Mouse (Mus musculus) midbrain, postnatal 0 days (tissue): Measurements from ENCODE around the gene Ubash3b. TPM values are rescaled to one million over a fixed set of nuclear protein-coding genes. Genes with fewer than 3 reads are reported as not detected.

Experiments
- ATAC-seq: fragments of 200-750 bp; cut with Nextera tagmentation; 2 replicates; pipeline ENCODE4 v1.8.0; 2017; ENCODE audit warnings: moderate number of reproducible peaks, mild to moderate bottlenecking, moderate TSS enrichment, moderate library complexity; ENCODE audit not compliant: low FRiP score
- DNase-seq: peaks from one replicate; pipeline ENCODE4 v3.0.0-alpha.2; 2015; ENCODE audit warnings: low spot score
- H3K27ac ChIP-seq: fragments of 300-500 bp; sonication (generic); 2 replicates; pipeline ENCODE4 v1.5.1; 2014; ENCODE audit warnings: low read depth, mild to moderate bottlenecking, low read length, mixed read lengths
- H3K27me3 ChIP-seq: fragments of 300-500 bp; sonication (generic); 2 replicates; pipeline ENCODE4 v1.6.1; 2014; ENCODE audit warnings: low read length, control low read depth, mixed read lengths; ENCODE audit not compliant: insufficient read depth
- H3K36me3 ChIP-seq: fragments of 300-500 bp; sonication (generic); 2 replicates; pipeline ENCODE4 v1.6.1; 2014; ENCODE audit warnings: low read length, control low read depth, mixed read lengths; ENCODE audit not compliant: insufficient read depth
- H3K4me1 ChIP-seq: fragments of 300-500 bp; sonication (generic); 2 replicates; pipeline ENCODE4 v1.6.1; 2014; ENCODE audit warnings: mild to moderate bottlenecking, control low read depth, antibody characterized with exemption, low read length, mixed read lengths; ENCODE audit not compliant: insufficient read depth
- H3K4me2 ChIP-seq: fragments of 300-500 bp; sonication (generic); 2 replicates; pipeline ENCODE4 v1.6.1; 2014; ENCODE audit warnings: low read depth, mild to moderate bottlenecking, low read length, mixed read lengths; ENCODE audit not compliant: poor library complexity, severe bottlenecking
- H3K4me3 ChIP-seq: fragments of 300-500 bp; sonication (generic); 2 replicates; pipeline ENCODE4 v1.5.1; 2014; ENCODE audit warnings: low read depth, mild to moderate bottlenecking, low read length, moderate library complexity
- H3K9ac ChIP-seq: fragments of 300-500 bp; sonication (generic); replicated peaks from 2 replicates; pipeline ENCODE4 v1.6.1; 2014; ENCODE audit warnings: mild to moderate bottlenecking, low read length, moderate library complexity, mixed read lengths; ENCODE audit not compliant: poor library complexity, severe bottlenecking
- H3K9me3 ChIP-seq: fragments of 300-500 bp; sonication (generic); 2 replicates; pipeline ENCODE4 v1.6.1; 2016; ENCODE audit warnings: low read length, control low read depth
- CTCF ChIP-seq: IDR thresholded peaks from 2 replicates; pipeline ENCODE4 v1.5.1; 2016; ENCODE audit warnings: antibody characterized with exemption, mild to moderate bottlenecking
- WGBS: fragments of 180-500 bp; shearing (Covaris S2); extraction: QIAGEN DNeasy Blood & Tissue Kit; methylation state at CpG from one replicate; pipeline ENCODE4 v1.1.7; 2014; 5-methylcytosine and 5-hydroxymethylcytosine counted together
- polyA plus RNA-seq: library from polyadenylated mRNA; unstranded; fragments of >200 nt; fragmentation: Nextera tagmentation; extraction: Ambion mirVana; gene quantifications from 2 replicates; pipeline ENCODE4 v1.2.1, GENCODE M21; 2015
- total RNA-seq: library from RNA; depleted of rRNA; stranded (reverse); fragments of >200 nt; gene quantifications from 2 replicates; pipeline ENCODE4 v1.2.3, GENCODE M21; 2014; rRNA removed

Ubash3b gene
- total and polyA plus RNA-seq, 2 experiments from 2014 or later = 23.1 to 32.3 TPM

DNA sequence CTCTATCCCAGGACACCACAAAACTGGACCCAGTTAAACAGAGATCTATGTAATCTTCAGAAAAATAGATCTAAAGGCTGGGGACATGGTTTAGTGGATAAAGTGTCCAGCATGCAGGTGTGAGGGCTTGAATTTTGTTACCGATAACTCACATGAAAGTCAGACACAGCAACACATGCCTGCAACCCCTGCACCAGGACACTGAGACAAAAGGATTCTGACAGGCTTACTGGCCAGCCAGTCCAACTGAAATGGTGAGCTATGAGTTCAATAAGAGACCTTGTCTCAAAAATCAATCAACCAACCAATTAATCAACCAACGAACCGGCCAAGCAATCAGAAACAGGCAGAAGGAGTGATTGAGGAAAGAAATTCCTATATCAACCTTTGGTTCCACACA, 177.7 kb downstream of the Ubash3b start:
- no peaks in the 10 kb centered on the region for H3K27me3 ChIP-seq
- no peak overlapping the region for H3K27ac ChIP-seq
- no peak overlapping the region for H3K9ac ChIP-seq
- H3K4me3 ChIP-seq = no peak overlapping the region
- WGBS = 90% methylated on average over 3 of the region's 3 CpGs
- no peak overlapping the region for H3K4me2 ChIP-seq
- DNase-seq (no peak), ATAC-seq (no peak)
- TF ChIP-seq CTCF = no peak
- no peaks in the 10 kb centered on the region for H3K9me3 ChIP-seq
- no peaks in the 10 kb centered on the region for H3K4me1 ChIP-seq
- no peaks in the 10 kb centered on the region for H3K36me3 ChIP-seq

- no peaks in the 10 kb centered on the region for H3K4me1 ChIP-seq
- H3K27ac ChIP-seq = no peak overlapping the region
- WGBS = 26% methylated on average over 6 of the region's 6 CpGs
- no peaks in the 10 kb centered on the region for H3K36me3 ChIP-seq
- no peak overlapping the region for H3K4me3 ChIP-seq
- H3K4me2 ChIP-seq = no peak overlapping the region
- H3K9me3 ChIP-seq = no peaks in the 10 kb centered on the region
- H3K27me3 ChIP-seq = no peaks in the 10 kb centered on the region
- ATAC-seq (no peak), DNase-seq (peak; percentile 69)
- TF ChIP-seq CTCF = peak; percentile 87
- H3K9ac ChIP-seq = no peak overlapping the region
Measured at GRCm38 (mm10) chr9:40982480-40982879, 179.0 kb downstream of the Ubash3b start.

DNA sequence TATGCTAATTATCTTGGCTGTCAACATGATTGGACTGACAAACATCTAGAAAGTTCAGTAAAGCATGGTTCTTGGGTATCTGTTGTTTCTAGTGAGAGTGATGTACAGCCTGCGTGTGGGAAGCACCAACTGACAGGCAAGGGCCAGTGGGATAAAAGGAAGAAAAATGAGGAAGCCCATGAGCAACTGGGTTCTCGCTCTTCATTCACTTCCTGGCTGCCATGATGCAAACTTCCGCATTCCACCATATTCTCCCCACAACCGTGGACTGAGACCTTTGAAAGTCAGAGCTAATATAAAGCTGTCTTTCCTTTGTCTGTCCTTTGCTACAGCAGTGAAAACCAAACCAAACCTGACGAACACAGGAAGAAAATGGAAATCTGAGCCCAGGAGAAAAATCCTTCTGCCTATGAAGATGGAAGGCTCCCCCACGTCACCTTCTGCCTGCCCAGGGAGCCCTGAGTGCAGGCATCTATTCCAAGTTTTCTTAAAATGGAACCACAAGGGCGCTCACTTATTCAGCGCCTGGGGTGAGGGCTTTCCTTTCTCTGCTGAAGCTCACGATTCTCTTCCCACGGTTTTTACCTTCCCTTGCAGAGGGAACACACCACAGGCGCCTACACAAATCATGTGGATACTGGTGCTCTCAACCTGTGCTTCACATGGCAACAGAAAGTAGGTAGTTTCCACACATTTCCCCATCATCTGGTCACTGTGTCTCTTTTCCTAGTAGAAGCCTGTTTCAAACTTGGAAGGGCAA, 187.3 kb downstream of the Ubash3b start:
- Histone ChIP-seq H3K4me3 (no peak overlapping the region), H3K4me2 (no peak overlapping the region), H3K36me3 (no peaks in the 10 kb centered on the region), H3K27me3 (no peaks in the 10 kb centered on the region), H3K9ac (no peak overlapping the region), H3K4me1 (no peaks in the 10 kb centered on the region), H3K9me3 (no peaks in the 10 kb centered on the region), H3K27ac (no peak overlapping the region)
- WGBS = 74% methylated on average over 11 of the region's 11 CpGs
- ATAC-seq (no peak), DNase-seq (no peak)
- TF ChIP-seq CTCF = no peak

GRCm38 (mm10) chr9:40964418-40964714, 197.1 kb downstream of the Ubash3b start:
- 13% methylated on average over 7 of the region's 7 CpGs for WGBS
- Histone ChIP-seq H3K36me3 (no peaks in the 10 kb centered on the region), H3K27ac (peak overlapping the region; percentile 59), H3K9me3 (no peaks in the 10 kb centered on the region), H3K4me2 (peak overlapping the region; percentile 97), H3K27me3 (0 out of 2 replicates have a peak, but pooled peaks cover 2% of the 10 kb centered on the region), H3K4me1 (no peaks in the 10 kb centered on the region), H3K4me3 (peak overlapping the region; percentile 66), H3K9ac (peak overlapping the region; percentile 68)
- DNase-seq = no peak
- no peak for TF ChIP-seq CTCF
- ATAC-seq = no peak

DNA sequence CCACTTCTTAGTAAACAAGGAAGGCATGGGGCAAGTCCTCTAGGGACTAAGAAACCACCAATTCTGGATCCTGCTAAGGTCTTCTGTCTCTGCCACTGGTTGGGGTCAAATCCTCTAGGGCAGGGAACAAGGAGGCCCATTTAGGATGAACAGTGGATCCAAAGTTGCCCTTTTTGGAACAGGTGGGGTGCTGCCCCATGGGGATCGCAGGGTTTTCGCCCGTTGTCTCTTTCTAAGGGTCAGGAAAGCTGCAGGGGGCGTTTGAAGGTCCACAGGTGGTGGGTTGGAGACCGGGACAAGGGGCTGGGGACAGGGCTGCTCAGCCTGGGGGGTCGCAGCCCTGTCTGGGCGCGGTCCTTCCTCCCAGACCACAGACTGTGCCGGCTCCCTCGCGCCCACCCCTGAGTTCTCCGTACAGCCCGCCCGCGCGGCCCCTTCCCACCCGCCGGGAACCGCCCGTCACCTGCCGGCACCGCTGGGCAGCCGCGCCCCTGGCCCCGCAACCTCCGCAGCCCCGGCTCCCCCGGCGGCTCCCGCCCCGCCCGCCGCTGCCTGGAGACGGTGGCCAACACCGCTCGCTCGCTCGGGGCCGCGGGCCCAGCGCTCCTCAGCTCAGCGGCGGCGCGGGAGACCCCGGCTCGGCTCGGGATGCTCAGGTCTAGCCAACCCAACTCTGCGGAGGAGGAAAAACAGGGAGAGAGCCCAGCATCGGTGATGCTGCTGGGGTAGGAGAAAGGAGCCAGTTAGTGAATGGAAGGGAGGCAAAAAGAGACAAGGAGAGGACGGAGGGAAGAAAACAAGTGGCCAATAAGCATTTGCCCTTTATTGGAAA, 197.7 kb downstream of the Ubash3b start, which contains the start of gene Jhy:
Gene Jhy, minus strand, starts transcription at position 533 of the 832 bp plus-strand sequence.
- H3K4me2 ChIP-seq = peak within 1 kb of the TSS; percentile 97
- H3K27ac ChIP-seq = peak within 1 kb of the TSS; percentile 59
- peak within 1 kb of the TSS; percentile 68 for H3K9ac ChIP-seq
- H3K27me3 ChIP-seq = 0 out of 2 replicates have a peak, but pooled peaks cover 2% of the 10 kb centered on the region
- H3K36me3 ChIP-seq = no peaks in the 10 kb centered on the region
- no peaks in the 10 kb centered on the region for H3K4me1 ChIP-seq
- WGBS = 1% methylated on average over 35 of the region's 51 CpGs
- DNase-seq = no peak
- no peaks in the 10 kb centered on the region for H3K9me3 ChIP-seq
- TF ChIP-seq CTCF = no peak
- ATAC-seq = peak; percentile 74; the same call in 1 of the 2 replicates
- H3K4me3 ChIP-seq = peak within 1 kb of the TSS; percentile 66

GRCm38 (mm10) chr9:40961401-40961800, 200.1 kb downstream of the Ubash3b start:
- no peak for TF ChIP-seq CTCF
- H3K27ac ChIP-seq = no peak overlapping the region
- H3K9me3 ChIP-seq = no peaks in the 10 kb centered on the region
- H3K9ac ChIP-seq = no peak overlapping the region
- H3K27me3 ChIP-seq = 0 out of 2 replicates have a peak, but pooled peaks cover 2% of the 10 kb centered on the region
- WGBS = 55% methylated on average over 3 of the region's 3 CpGs
- no peak overlapping the region for H3K4me2 ChIP-seq
- no peaks in the 10 kb centered on the region for H3K4me1 ChIP-seq
- DNase-seq = no peak
- no peak overlapping the region for H3K4me3 ChIP-seq
- ATAC-seq = no peak
- no peaks in the 10 kb centered on the region for H3K36me3 ChIP-seq

Other genes starting within 250 kb of the Ubash3b start
- 1.5 and 1.6 TPM in 2 replicates for gene Jhy, start 197.6 kb downstream of the Ubash3b start, total RNA-seq
- 0.99 and 1.1 TPM in 2 replicates for gene Jhy, start 197.6 kb downstream of the Ubash3b start, polyA plus RNA-seq
- gene Crtam, start 157.1 kb downstream of the Ubash3b start, total RNA-seq = 0.05 TPM in 1 of 2 replicates, not detected in the other
- gene Crtam, start 157.1 kb downstream of the Ubash3b start, polyA plus RNA-seq = 0.28 and 0.37 TPM in 2 replicates